Mouse (Mus musculus) forelimb bud, embryonic 11.5 days (tissue): ENCODE data around the gene Fam193b.
"Not testable (repeated sequence)": the region's sequence is repeated elsewhere in the genome, so short reads cannot be mapped to it uniquely, and the experiment has no call there.

ENCODE experiments used
- DNase-seq: peaks from one replicate; pipeline ENCODE4 v3.0.0-alpha.2; 2012; ENCODE audit warnings: low read depth, low spot score

The Fam193b gene

GRCm38 (mm10) chr13:55571027-55571751 lies at the start of gene Fam193b:
Gene Fam193b, minus strand, starts transcription at chr13:55571120.
- peak; percentile 86 for DNase-seq

- DNase-seq, result no peak
Observed at GRCm38 (mm10) chr13:55620275-55620674, 49.4 kb upstream of the Fam193b start.

DNA sequence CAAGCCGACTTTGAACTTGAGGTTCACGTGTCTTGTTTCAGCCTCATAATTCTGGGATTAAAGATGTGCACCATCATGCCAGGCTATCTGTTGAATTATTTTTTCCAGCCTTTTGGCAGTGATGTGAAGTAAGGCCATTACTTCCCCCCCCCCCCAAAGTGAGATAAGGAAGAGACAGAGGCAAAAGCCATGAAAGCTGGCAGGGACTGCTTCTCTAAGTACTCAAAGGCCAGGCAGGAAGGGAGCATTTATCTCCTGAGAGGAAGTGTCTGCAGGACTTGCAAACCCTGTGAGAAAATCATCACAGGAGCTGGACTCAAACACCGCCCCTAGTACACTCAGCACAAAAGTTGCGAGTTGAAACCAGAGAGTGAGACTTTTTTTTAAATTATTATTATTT lies 48.4 kb upstream of the Fam193b start:
- DNase-seq, result no peak

GRCm38 (mm10) chr13:55613471-55613870 lies 42.6 kb upstream of the Fam193b start:
- DNase-seq, result no peak

- DNase-seq, result no peak
Observed at GRCm38 (mm10) chr13:55611996-55612395, 41.1 kb upstream of the Fam193b start.

GRCm38 (mm10) chr13:55607624-55608006 lies 36.7 kb upstream of the Fam193b start:
- DNase-seq, result no peak

- no peak for DNase-seq
Observed at GRCm38 (mm10) chr13:55606899-55607623, 36.1 kb upstream of the Fam193b start.

DNA sequence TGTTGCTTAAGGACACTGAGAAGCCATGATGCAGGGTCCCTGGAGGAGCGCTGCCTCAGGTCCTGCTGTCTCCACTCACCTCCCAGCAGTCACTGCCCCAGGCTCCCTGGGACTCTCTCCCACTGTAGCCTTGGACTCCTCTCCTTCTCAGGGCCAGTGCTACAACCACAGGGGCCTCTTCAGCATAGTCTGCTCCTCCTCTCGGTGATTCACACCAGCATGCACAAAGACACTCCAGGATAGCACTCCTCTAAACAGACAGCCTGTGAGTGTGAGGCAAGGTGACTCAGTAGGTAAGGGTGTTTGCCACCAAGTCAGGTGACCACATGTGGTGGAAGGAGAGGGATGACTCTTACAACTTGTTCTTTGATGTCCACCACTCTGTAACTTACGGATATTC lies 33.7 kb upstream of the Fam193b start:
- no peak for DNase-seq

- peak; percentile 76 for DNase-seq
Observed at GRCm38 (mm10) chr13:55601611-55602010, 30.7 kb upstream of the Fam193b start.

- no peak for DNase-seq
Observed at GRCm38 (mm10) chr13:55600657-55601056, 29.7 kb upstream of the Fam193b start.

GRCm38 (mm10) chr13:55599566-55600540 lies 28.9 kb upstream of the Fam193b start, which contains the start of gene B4galt7:
Gene B4galt7, plus strand, starts transcription at chr13:55599896.
- DNase-seq, result peak; percentile 43

- no peak for DNase-seq
Observed at GRCm38 (mm10) chr13:55596802-55597201, 25.9 kb upstream of the Fam193b start.

DNA sequence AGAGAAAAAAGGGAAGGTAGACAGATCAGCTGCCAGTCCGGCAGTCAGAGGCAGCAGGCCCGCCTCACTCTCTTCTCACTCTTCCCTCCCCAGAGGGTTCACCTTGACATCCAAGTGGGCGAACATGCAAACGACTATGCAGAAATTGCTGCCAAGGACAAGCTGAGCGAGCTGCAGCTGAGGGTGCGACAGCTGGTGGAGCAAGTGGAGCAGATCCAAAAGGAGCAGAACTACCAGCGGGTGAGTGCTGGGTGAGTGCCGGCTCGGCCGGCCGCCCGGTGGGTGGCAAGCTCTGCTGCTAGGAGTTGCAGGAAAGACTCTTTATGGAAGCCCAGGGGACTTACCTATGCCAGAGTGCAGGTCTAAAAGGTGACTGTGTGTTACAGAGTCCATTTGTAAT lies 24.5 kb upstream of the Fam193b start:
- no peak for DNase-seq

DNA sequence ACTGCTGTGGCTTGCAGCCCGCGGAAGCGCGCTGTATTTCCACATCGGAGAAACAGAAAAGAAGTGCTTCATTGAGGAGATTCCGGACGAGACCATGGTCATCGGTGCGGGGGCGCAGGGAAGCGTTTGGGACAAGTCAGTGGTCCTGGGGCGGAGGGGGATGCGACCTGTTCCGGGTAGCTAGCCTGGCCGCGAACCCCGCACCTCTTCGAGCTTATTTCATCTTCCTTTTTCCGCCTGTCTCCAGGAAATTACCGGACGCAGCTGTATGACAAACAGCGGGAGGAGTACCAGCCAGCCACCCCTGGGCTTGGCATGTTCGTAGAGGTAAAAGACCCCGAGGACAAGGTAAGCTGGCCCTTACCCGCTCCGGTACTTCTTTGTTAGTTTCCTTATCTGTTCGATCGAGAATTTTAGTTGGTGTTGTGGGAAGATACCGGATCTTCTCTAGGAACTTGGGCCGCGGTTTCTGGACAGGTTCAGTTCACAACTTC lies 22.4 kb upstream of the Fam193b start:
- no peak for DNase-seq

DNA sequence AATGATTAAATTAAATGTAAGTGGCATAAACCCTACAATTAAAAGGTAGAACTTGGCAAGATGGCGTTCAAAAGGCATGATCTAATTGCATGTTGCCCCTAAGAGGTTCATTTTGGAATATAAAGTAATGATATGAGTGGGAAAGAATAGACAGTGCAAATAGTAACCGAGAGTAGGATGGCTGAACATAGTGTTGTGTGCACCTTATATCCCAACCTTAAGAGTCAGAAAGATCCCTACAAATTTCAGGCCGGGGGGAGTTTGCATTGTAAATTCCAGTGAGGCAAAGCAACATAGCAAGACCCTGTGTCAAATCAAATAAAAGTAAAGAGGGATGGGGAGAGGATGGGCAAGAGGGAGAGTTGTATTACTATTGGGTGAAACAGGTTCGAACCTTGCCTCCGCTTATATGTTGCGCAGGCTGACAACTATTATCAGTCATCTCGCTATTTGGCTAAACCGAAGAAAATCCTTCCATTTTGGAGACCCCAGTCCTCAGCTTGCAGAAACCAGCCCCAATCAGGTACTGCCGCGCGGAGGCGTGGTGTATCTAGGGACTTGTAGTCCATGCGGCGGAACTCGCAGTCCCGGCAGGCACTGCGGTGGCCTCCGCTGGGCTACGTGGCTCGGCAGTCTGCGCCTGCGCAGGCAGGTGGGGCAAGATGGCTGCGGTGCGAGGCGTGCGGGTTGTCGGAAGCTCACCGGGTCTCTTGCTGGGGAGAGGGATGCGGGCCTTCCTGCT lies 21.8 kb upstream of the Fam193b start:
- DNase-seq, result peak; percentile 97

GRCm38 (mm10) chr13:55591961-55592490 lies 21.1 kb upstream of the Fam193b start:
- DNase-seq, result no peak

GRCm38 (mm10) chr13:55578086-55578485 lies 7.2 kb upstream of the Fam193b start:
- DNase-seq, result no peak

DNA sequence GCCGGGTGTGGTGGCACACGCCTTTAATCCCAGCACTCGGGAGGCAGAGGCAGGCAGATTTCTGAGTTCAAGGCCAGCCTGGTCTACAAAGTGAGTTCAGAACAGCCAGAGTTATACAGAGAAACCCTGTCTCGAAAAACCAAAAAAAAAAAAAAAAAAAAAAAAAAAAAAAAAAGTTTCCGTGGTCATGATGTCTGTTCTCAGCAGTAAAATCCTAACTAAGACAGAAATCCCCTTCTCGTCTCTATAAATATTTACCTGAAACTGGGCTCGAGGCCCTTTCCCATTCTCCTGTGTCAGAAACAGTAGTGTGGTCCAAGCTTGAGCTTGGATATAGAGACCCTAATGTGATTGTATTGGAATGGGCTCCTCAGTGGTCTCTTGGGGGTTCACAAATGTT lies 6.0 kb upstream of the Fam193b start:
- not testable (repeated sequence) for DNase-seq

DNA sequence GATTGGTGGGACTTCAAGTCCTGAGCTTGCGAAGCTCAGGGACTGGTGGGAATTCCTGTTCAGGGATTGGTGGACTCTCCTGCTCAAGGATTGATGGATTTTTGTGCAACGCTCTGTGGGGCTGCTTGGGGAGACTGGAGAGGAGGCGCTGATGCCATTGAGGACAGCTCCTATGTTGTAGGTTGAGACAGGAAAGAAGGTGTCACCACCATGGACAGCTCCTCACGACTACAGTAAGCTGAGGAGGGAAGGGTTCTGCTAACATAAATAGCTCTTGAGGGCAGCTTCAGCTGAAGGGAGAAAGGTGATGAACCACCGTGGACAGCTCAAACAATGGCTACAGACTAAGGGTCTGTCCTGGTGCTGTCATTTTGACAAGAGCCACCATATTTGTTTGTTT lies 5.0 kb upstream of the Fam193b start:
- DNase-seq, result no peak

DNA sequence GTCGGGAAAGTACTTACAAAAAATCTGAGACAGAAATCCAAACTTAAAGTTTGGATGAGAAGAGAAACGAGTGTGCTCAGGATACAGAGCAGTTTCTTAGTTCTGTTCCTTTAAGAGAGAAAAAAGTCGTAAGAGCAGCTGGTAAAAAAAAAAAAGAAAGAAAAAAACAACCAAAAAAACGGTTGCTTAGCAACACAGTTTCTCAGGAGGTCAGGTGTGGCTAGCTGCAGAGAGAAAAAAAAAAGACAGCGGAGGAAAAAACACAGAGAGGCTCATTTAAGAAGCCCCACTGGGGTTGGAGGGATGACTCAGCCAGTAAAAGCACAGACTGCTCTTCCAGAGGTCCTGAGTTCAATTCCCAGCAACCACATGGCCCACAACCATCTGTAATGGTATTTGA lies 3.4 kb upstream of the Fam193b start:
- DNase-seq, result no peak

DNA sequence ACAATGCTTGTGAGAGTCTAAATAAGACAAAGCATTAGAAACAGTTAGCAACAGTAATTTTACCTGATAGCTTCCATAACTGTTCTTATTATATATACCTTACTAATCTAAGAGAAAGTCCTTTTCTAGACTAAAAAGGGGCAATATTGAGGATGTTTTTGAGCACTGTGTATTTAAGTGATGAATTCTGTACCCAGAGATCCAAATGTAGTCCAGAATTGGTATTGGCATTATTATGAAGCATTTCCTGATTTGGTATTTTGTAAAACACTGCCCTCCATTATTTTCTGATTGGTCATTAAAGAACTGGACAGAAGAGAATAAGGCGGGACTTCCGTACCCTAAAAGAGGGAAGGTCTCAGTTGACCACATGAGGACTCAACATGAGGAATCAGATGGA lies 2.5 kb upstream of the Fam193b start, which contains the start of gene Tmed9:
Tmed9 (plus strand) TSS at position 301 of the 400 bp plus-strand sequence.
- no peak for DNase-seq
